Mouse (Mus musculus): ENCODE measurements at regions not wholly inside any gene's neighbourhood (a gene's known extent, or its start where the extent isn't known, plus 50 kb on each side); places are given as distances from the start of the nearest gene placed in this dataset.

DNA sequence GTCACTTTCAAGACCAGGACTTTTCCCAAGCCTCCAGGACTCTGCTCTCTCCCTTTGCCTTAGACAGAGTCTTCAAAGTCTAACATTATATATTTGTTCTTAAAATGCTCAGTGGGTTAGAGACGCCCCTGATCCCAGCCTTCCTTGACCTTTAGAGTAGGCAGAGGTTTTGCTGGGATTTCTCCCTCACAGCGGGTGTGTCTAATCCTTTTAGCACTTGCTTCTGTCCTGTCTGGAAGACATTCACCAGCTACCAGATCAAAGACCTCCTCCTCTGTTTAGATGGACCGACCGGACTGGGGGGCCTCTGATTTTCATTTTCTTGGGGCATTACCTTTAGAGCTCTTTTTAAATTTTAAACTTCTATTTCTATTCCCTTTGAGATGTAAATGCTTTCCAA lies 130.7 kb downstream of the Atxn7l3b start:
- no peak for TF ChIP-seq POLR2A (IDR thresholded peaks at IDR 0.05; ENCODE audit: borderline replicate concordance, extremely low read depth, insufficient read depth, insufficient read length)
- H3K4me2 ChIP-seq (replicated peaks; ENCODE audit: low read depth, low read length, severe bottlenecking): no peak overlapping the region
- H3K9ac ChIP-seq (ENCODE audit: low read depth, low read length, severe bottlenecking): no peak overlapping the region
- ATAC-seq (ENCODE audit: low FRiP score, low read depth) (no peak), DNase-seq (ENCODE audit: low spot score) (no peak)
- WGBS: 11% methylated on average over 4 of the region's 4 CpGs
- no peaks in the 10 kb centered on the region for H3K27me3 ChIP-seq (ENCODE audit: control insufficient read depth, insufficient read depth, low read length)
- no peaks in the 10 kb centered on the region for H3K9me3 ChIP-seq (ENCODE audit: control insufficient read depth, low read length)
- H3K4me1 ChIP-seq (ENCODE audit: control insufficient read depth, insufficient read depth, low read length): no peaks in the 10 kb centered on the region
- no peaks in the 10 kb centered on the region for H3K36me3 ChIP-seq (ENCODE audit: control insufficient read depth, insufficient read depth, low read length)
- no peak overlapping the region for H3K27ac ChIP-seq (replicated peaks; ENCODE audit: low read depth, low read length)
- no peak overlapping the region for H3K4me3 ChIP-seq (replicated peaks; ENCODE audit: low read length)

DNA sequence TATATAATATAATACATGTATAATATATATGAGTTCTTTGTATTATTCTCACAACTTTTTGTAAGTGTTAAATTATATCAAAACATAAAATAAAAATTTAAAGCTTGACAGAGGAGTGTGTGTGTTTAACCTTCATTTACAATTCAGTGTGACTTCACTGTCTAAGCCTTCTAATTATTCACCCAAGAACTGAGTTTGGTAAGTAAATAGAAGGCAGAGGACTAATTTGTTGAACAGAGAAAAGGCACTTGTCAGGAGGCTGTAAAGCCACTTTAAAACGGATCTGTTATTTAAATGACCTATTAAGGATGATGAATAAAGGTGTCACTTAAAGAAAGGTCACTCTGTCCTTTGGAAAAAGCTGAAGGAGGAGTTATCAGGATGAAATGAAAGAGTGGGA lies 132.9 kb downstream of the Atxn7l3b start:
- Histone ChIP-seq H3K4me3 (replicated peaks; ENCODE audit: low read length) (no peak overlapping the region), H3K9ac (ENCODE audit: low read depth, low read length, severe bottlenecking) (no peak overlapping the region), H3K27me3 (ENCODE audit: control insufficient read depth, insufficient read depth, low read length) (no peaks in the 10 kb centered on the region), H3K27ac (replicated peaks; ENCODE audit: low read depth, low read length) (no peak overlapping the region), H3K4me1 (ENCODE audit: control insufficient read depth, insufficient read depth, low read length) (no peaks in the 10 kb centered on the region), H3K9me3 (ENCODE audit: control insufficient read depth, low read length) (no peaks in the 10 kb centered on the region), H3K36me3 (ENCODE audit: control insufficient read depth, insufficient read depth, low read length) (no peaks in the 10 kb centered on the region), H3K4me2 (replicated peaks; ENCODE audit: low read depth, low read length, severe bottlenecking) (no peak overlapping the region)
- DNase-seq (ENCODE audit: low spot score) (no peak), ATAC-seq (ENCODE audit: low FRiP score, low read depth) (no peak)
- WGBS: 17% methylated on average over 1 of the region's 1 CpGs
- no peak for TF ChIP-seq POLR2A (IDR thresholded peaks at IDR 0.05; ENCODE audit: borderline replicate concordance, extremely low read depth, insufficient read depth, insufficient read length)

- no peaks in the 10 kb centered on the region for H3K9me3 ChIP-seq (ENCODE audit: control insufficient read depth, low read length)
- no peaks in the 10 kb centered on the region for H3K36me3 ChIP-seq (ENCODE audit: control insufficient read depth, insufficient read depth, low read length)
- H3K27ac ChIP-seq (replicated peaks; ENCODE audit: low read depth, low read length): no peak overlapping the region
- ATAC-seq (ENCODE audit: low FRiP score, low read depth) (no peak), DNase-seq (ENCODE audit: low spot score) (no peak)
- no peak overlapping the region for H3K4me3 ChIP-seq (replicated peaks; ENCODE audit: low read length)
- TF ChIP-seq POLR2A (IDR thresholded peaks at IDR 0.05; ENCODE audit: borderline replicate concordance, extremely low read depth, insufficient read depth, insufficient read length): no peak
- no peaks in the 10 kb centered on the region for H3K4me1 ChIP-seq (ENCODE audit: control insufficient read depth, insufficient read depth, low read length)
- 85% methylated on average over 1 of the region's 1 CpGs for WGBS
- no peaks in the 10 kb centered on the region for H3K27me3 ChIP-seq (ENCODE audit: control insufficient read depth, insufficient read depth, low read length)
- no peak overlapping the region for H3K9ac ChIP-seq (ENCODE audit: low read depth, low read length, severe bottlenecking)
- no peak overlapping the region for H3K4me2 ChIP-seq (replicated peaks; ENCODE audit: low read depth, low read length, severe bottlenecking)
Measured at GRCm38 (mm10) chr10:112795473-112795872, 133.3 kb downstream of the Atxn7l3b start.

GRCm38 (mm10) chr10:112788236-112788635 lies 140.6 kb downstream of the Atxn7l3b start:
- ATAC-seq (ENCODE audit: low FRiP score, low read depth): no peak
- no peaks in the 10 kb centered on the region for H3K9me3 ChIP-seq (ENCODE audit: control insufficient read depth, low read length)
- H3K9ac ChIP-seq (ENCODE audit: low read depth, low read length, severe bottlenecking): no peak overlapping the region
- no peaks in the 10 kb centered on the region for H3K27me3 ChIP-seq (ENCODE audit: control insufficient read depth, insufficient read depth, low read length)
- no peaks in the 10 kb centered on the region for H3K36me3 ChIP-seq (ENCODE audit: control insufficient read depth, insufficient read depth, low read length)
- no peaks in the 10 kb centered on the region for H3K4me1 ChIP-seq (ENCODE audit: control insufficient read depth, insufficient read depth, low read length)
- no peak for DNase-seq (ENCODE audit: low spot score)
- WGBS: 81% methylated on average over 3 of the region's 3 CpGs
- no peak overlapping the region for H3K27ac ChIP-seq (replicated peaks; ENCODE audit: low read depth, low read length)
- H3K4me3 ChIP-seq (replicated peaks; ENCODE audit: low read length): no peak overlapping the region
- H3K4me2 ChIP-seq (replicated peaks; ENCODE audit: low read depth, low read length, severe bottlenecking): no peak overlapping the region
- no peak for TF ChIP-seq POLR2A (IDR thresholded peaks at IDR 0.05; ENCODE audit: borderline replicate concordance, extremely low read depth, insufficient read depth, insufficient read length)

DNA sequence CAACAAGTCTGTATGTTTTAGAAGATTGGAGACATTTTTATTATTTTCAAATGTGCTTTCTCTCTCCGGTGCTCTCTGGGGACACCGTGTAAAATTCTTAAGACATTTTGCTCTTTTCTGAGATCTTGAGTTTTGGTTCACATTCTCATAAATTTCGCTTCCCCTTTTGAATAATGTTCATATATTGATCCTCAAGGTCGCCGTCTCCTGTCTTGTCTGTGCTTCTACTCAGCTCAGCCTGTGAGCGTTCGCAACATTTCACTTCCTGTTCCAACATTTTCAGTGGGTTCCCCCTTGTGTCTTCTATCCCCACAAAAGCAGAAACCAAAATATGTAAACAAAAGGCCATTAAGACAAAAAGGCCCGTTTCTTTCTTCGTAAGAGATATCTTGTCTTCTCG lies 154.5 kb downstream of the Atxn7l3b start:
- WGBS: 91% methylated on average over 10 of the region's 10 CpGs
- no peak for ATAC-seq (ENCODE audit: low FRiP score, low read depth)
- no peaks in the 10 kb centered on the region for H3K27me3 ChIP-seq (ENCODE audit: control insufficient read depth, insufficient read depth, low read length)
- DNase-seq (ENCODE audit: low spot score): no peak
- H3K27ac ChIP-seq (replicated peaks; ENCODE audit: low read depth, low read length): no peak overlapping the region
- H3K4me1 ChIP-seq (ENCODE audit: control insufficient read depth, insufficient read depth, low read length): no peaks in the 10 kb centered on the region
- no peaks in the 10 kb centered on the region for H3K9me3 ChIP-seq (ENCODE audit: control insufficient read depth, low read length)
- H3K36me3 ChIP-seq (ENCODE audit: control insufficient read depth, insufficient read depth, low read length): no peaks in the 10 kb centered on the region
- H3K4me3 ChIP-seq (replicated peaks; ENCODE audit: low read length): no peak overlapping the region
- TF ChIP-seq POLR2A (IDR thresholded peaks at IDR 0.05; ENCODE audit: borderline replicate concordance, extremely low read depth, insufficient read depth, insufficient read length): no peak
- H3K9ac ChIP-seq (ENCODE audit: low read depth, low read length, severe bottlenecking): no peak overlapping the region
- no peak overlapping the region for H3K4me2 ChIP-seq (replicated peaks; ENCODE audit: low read depth, low read length, severe bottlenecking)

DNA sequence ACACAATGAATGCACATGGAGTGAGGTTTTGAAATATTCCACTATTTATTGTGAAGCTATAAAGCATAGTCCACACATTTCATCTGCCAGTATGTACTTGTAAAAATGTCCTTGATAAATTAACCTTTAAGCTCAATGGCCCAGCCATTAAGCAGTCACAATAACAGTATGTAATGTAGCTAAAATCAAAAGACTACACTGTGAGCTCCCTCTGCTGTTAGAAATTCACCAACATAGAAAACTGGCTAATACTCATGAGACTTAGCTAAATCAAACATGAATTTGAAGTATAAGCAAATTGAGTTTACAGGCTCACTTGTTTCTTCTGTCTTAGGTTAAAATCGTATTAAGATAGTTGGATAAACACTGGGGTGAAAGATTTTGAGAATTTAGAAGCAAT lies 182.1 kb downstream of the Atxn7l3b start:
- H3K27ac ChIP-seq (replicated peaks; ENCODE audit: low read depth, low read length): no peak overlapping the region
- no peak for TF ChIP-seq POLR2A (IDR thresholded peaks at IDR 0.05; ENCODE audit: borderline replicate concordance, extremely low read depth, insufficient read depth, insufficient read length)
- no peaks in the 10 kb centered on the region for H3K36me3 ChIP-seq (ENCODE audit: control insufficient read depth, insufficient read depth, low read length)
- H3K4me1 ChIP-seq (ENCODE audit: control insufficient read depth, insufficient read depth, low read length): no peaks in the 10 kb centered on the region
- no peak for ATAC-seq (ENCODE audit: low FRiP score, low read depth)
- 61% methylated on average over 1 of the region's 1 CpGs for WGBS
- no peaks in the 10 kb centered on the region for H3K27me3 ChIP-seq (ENCODE audit: control insufficient read depth, insufficient read depth, low read length)
- no peak overlapping the region for H3K4me2 ChIP-seq (replicated peaks; ENCODE audit: low read depth, low read length, severe bottlenecking)
- no peak for DNase-seq (ENCODE audit: low spot score)
- no peaks in the 10 kb centered on the region for H3K9me3 ChIP-seq (ENCODE audit: control insufficient read depth, low read length)
- H3K9ac ChIP-seq (ENCODE audit: low read depth, low read length, severe bottlenecking): no peak overlapping the region
- no peak overlapping the region for H3K4me3 ChIP-seq (replicated peaks; ENCODE audit: low read length)

Data from limb, embryonic 14.5 days (tissue).